Mouse (Mus musculus): ENCODE results near the gene Scin.

- no peak for TF ChIP-seq TAL1 (IDR thresholded peaks at IDR 0.05; ENCODE audit: low read length)
- no peak for TF ChIP-seq GATA1 (IDR thresholded peaks at IDR 0.05; ENCODE audit: low read length)
Measured at GRCm38 (mm10) chr12:40085731-40086322, 48.2 kb downstream of the Scin start.

Data from erythroblast, embryonic 14.5 days (primary cell).